Mouse (Mus musculus) kidney, embryonic 14.5 days (tissue): ENCODE results near the gene Fto. TPM values are rescaled to one million over a fixed set of nuclear protein-coding genes. Genes with fewer than 3 reads are reported as not detected.
A peak's percentile ranks its signal among the peaks of the same experiment; 100 is the strongest.

Experiments used
- ATAC-seq: fragments of 200-750 bp; cut with Nextera tagmentation; 2 replicates; pipeline ENCODE4 v1.8.0; 2017; ENCODE audit warnings: moderate number of reproducible peaks, mild to moderate bottlenecking, moderate TSS enrichment, moderate library complexity; ENCODE audit not compliant: low FRiP score, low TSS enrichment
- H3K27ac ChIP-seq: fragments of 300-500 bp; sonication (generic); 2 replicates; pipeline ENCODE4 v1.5.1; 2014; ENCODE audit warnings: low read depth, mild to moderate bottlenecking, low read length, moderate library complexity, mixed read lengths
- H3K27me3 ChIP-seq: fragments of 300-500 bp; sonication (generic); 2 replicates; pipeline ENCODE4 v1.6.1; 2014; ENCODE audit warnings: mild to moderate bottlenecking, low read length; ENCODE audit not compliant: control insufficient read depth, insufficient read depth
- H3K36me3 ChIP-seq: fragments of 300-500 bp; sonication (generic); 2 replicates; pipeline ENCODE4 v1.6.1; 2014; ENCODE audit warnings: low read length, mixed read lengths; ENCODE audit not compliant: control insufficient read depth, insufficient read depth
- H3K4me1 ChIP-seq: fragments of 300-500 bp; sonication (generic); 2 replicates; pipeline ENCODE4 v1.6.1; 2014; ENCODE audit warnings: low read length, mixed read lengths; ENCODE audit not compliant: control insufficient read depth, insufficient read depth
- H3K4me2 ChIP-seq: fragments of 300-500 bp; sonication (generic); replicated peaks from 2 replicates; pipeline ENCODE4 v1.6.1; 2014; ENCODE audit warnings: low read depth, mild to moderate bottlenecking, low read length
- H3K4me3 ChIP-seq: fragments of 300-500 bp; sonication (generic); 2 replicates; pipeline ENCODE4 v1.5.1; 2014; ENCODE audit warnings: mild to moderate bottlenecking, low read length
- H3K9ac ChIP-seq: fragments of 300-500 bp; sonication (generic); 2 replicates; pipeline ENCODE4 v1.6.1; 2014; ENCODE audit warnings: low read depth, mild to moderate bottlenecking, low read length, moderate library complexity
- H3K9me3 ChIP-seq: fragments of 300-500 bp; sonication (generic); 2 replicates; pipeline ENCODE4 v1.6.1; 2016; ENCODE audit warnings: low read length; ENCODE audit not compliant: control insufficient read depth
- WGBS: fragments of 180-500 bp; shearing (Covaris S2); extraction: QIAGEN DNeasy Blood & Tissue Kit; methylation state at CpG from one replicate; pipeline ENCODE4 v1.1.7; 2014; 5-methylcytosine and 5-hydroxymethylcytosine counted together
- polyA plus RNA-seq: library from polyadenylated mRNA; unstranded; fragments of >200 nt; fragmentation: Nextera tagmentation; extraction: Ambion mirVana; gene quantifications from 2 replicates; pipeline ENCODE4 v1.2.1, GENCODE M21; 2014

Gene Fto
- polyA plus RNA-seq, 1 experiment from 2014 or later, result 94.3 TPM

DNA sequence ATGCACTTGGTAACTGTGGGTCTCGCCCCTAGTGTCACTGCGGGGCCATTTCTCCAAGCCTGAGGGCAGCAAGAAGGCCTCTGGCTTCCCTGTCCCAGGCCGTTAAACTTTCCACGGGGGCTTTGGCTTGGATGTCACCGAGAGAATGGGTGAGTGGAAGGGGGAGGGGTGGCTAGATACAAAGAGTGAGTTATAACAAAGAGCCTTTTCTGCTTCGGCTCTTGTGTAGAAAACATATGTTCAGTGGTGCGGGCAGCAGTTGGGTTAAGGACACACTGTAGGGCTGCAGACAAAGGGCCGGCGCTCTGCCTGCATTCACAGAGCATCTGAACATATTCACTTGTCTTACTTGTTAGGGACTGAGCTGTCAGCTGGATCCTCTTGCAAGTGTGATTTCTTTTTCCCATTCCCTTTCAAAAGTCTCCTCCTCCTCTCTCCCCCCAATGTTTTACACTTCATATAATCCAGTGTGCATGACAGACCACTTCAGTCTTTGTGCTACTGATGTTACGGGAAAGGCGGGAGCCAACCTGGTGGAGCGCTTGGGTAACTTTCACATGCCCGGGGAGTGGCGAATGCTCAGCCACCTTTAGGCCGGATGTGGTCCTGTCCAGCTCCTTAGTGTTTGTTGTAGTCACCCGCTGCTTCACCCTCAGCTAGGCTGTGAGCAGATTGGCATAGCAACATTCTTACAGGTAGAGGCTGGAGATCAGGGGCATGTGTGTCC is 201.6 kb downstream of the Fto start:
- 37% methylated on average over 16 of the region's 16 CpGs for WGBS
- H3K27me3 ChIP-seq, result no peaks in the 10 kb centered on the region

DNA sequence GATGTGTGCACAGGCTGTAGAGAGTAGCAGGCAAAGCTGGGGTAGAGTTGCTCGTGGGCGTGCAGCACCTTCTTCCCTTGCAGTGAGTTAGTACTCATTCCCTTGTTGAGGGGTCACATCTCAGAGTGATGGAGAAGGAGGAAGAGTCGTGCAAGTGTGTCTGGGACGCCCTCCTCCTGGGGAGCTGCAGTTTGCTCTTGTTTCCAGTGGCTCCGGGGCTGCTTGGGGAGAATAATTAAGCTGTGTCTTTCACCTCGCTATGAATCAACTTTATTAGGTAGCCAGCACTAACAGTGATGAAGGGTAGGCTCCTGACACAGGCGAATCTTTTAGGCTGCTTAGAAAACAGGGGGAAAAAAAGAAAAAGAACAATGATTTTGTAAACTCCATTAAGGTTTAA is 203.1 kb downstream of the Fto start:
- no peak overlapping the region for H3K4me2 ChIP-seq
- H3K4me1 ChIP-seq, result peaks cover 41% of the 10 kb centered on the region
- H3K9ac ChIP-seq, result no peak overlapping the region
- no peak overlapping the region for H3K4me3 ChIP-seq
- peak overlapping the region; percentile 12; the same call in 1 of the 2 replicates for H3K27ac ChIP-seq
- no peaks in the 10 kb centered on the region for H3K27me3 ChIP-seq
- no peaks in the 10 kb centered on the region for H3K36me3 ChIP-seq
- no peaks in the 10 kb centered on the region for H3K9me3 ChIP-seq
- WGBS, result 10% methylated on average over 7 of the region's 7 CpGs
- peak; percentile 57; the same call in 1 of the 2 replicates for ATAC-seq

More for the DNA sequence above, 201.6 kb downstream of the Fto start:
- Histone ChIP-seq H3K9me3 (no peaks in the 10 kb centered on the region), H3K4me2 (no peak overlapping the region), H3K27ac (no peak overlapping the region; the same call in 1 of the 2 replicates), H3K4me1 (peaks cover 46% of the 10 kb centered on the region), H3K9ac (no peak overlapping the region), H3K36me3 (no peaks in the 10 kb centered on the region), H3K4me3 (no peak overlapping the region)
- ATAC-seq, result 0 out of 2 replicates have a peak, but pooled peaks have one; percentile 33

DNA sequence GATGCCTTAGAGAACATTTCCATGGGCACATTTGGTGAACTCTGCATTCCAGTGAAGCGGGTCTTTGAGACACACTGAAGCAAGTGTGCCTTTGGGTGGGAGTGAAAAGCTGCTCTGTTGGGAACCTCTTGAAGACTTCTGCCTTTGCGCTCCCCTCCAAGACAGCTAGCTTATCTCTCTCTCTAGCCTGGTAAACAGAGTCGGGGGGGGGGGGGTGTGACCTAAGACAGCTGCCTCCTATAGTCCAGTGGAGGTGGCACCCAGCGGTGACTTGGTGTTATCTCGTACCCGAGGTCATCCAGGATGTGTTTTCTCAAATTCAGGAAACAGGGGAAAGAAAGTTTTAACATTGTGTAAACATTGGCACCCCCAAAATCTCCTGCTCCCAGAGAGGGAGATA is 204.8 kb downstream of the Fto start:
- Histone ChIP-seq H3K9ac (no peak overlapping the region), H3K4me3 (no peak overlapping the region), H3K27ac (no peak overlapping the region), H3K27me3 (peaks cover 3% of the 10 kb centered on the region; the same call in 1 of the 2 replicates), H3K36me3 (no peaks in the 10 kb centered on the region), H3K9me3 (no peaks in the 10 kb centered on the region), H3K4me1 (peaks cover 51% of the 10 kb centered on the region), H3K4me2 (no peak overlapping the region)
- 25% methylated on average over 6 of the region's 6 CpGs for WGBS
- no peak for ATAC-seq

DNA sequence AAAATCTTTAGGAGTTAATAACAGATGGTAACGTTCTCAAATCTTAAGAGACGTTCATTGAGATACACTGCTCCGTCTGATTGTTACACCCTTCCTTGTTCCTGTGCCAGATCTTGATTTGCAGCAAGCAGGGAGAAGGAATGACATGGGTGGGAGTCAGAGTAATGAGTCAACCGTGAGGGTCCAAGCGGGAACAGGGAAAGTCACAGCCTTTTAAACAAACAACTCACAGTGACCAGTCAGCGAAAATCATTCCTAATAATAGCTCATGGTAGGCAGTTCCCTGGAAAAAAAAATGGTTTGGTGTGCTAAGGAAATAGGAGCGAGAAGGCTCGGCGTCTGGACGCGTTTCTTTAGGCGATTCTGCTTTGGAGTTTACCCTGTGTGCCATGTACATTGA is 208.9 kb downstream of the Fto start:
- no peak overlapping the region for H3K4me3 ChIP-seq
- no peak for ATAC-seq
- H3K4me1 ChIP-seq, result peaks cover 50% of the 10 kb centered on the region

DNA sequence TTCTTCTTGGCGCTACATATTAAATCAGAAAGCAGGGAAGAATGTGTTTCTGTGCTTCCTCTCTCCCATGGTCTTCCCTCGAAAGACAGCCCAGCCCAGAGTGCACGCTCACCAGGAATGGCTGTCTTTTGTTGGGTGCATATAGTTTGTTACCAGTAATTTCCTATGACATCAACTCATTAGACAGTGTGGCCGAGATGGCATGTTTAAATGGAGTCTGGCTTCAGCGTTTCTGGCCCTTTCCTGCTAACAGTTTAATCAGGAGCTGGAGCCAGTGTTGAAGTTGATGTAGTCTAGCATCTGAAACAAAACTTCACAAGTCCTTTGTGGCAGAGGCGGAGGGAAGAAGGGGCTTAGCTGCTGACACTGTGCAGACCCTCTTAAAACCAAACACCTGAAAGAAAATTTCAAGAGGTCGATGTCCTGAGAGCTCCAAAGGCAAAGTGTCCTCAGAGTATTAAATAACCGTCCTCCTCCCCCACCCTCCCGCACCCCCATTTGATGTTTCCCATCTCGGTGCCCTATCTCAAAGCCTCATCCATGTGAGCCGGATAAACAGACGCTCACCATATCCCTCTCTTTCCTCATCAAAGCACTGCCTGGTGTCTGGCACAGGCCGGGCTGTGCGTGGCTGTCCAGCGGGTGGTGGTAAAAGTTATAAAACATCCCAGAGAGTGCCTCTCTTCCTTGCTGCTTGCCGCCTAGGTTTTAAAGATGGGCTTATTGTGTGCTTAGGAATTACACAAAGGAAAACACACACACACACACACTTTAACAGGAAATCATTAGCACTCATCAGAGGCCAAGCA is 210.9 kb downstream of the Fto start:
- H3K27me3 ChIP-seq, result peaks cover 7% of the 10 kb centered on the region
- H3K4me3 ChIP-seq, result no peak overlapping the region
- no peak for ATAC-seq
- no peak overlapping the region for H3K4me2 ChIP-seq
- 40% methylated on average over 16 of the region's 16 CpGs for WGBS
- H3K4me1 ChIP-seq, result peaks cover 35% of the 10 kb centered on the region
- H3K9me3 ChIP-seq, result no peaks in the 10 kb centered on the region
- H3K9ac ChIP-seq, result no peak overlapping the region
- no peaks in the 10 kb centered on the region for H3K36me3 ChIP-seq
- no peak overlapping the region for H3K27ac ChIP-seq

More for the DNA sequence above, 208.9 kb downstream of the Fto start:
- 37% methylated on average over 12 of the region's 12 CpGs for WGBS
- H3K36me3 ChIP-seq, result no peaks in the 10 kb centered on the region
- H3K27ac ChIP-seq, result no peak overlapping the region
- H3K9me3 ChIP-seq, result no peaks in the 10 kb centered on the region
- H3K27me3 ChIP-seq, result peaks cover 3% of the 10 kb centered on the region; the same call in 1 of the 2 replicates
- no peak overlapping the region for H3K4me2 ChIP-seq
- H3K9ac ChIP-seq, result no peak overlapping the region

DNA sequence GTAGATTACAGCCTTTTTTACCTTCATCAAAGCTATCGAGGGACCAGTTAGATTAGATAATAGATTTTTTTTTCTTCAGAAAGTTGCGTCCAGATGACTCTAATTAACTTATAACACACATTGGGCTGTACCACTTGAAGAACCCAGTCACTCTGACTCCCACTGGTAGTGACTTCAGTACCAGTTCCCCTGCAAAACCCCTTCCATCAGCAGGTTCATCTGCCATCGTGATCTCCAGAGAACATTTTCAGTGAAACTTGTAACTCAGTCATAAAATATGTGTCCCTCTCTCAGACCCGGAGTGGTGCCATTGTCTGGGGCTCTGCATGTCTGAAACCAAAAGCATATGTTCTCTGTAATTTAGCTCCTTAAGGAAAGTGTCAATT is 211.5 kb downstream of the Fto start:
- Histone ChIP-seq H3K9ac (no peak overlapping the region), H3K27ac (no peak overlapping the region), H3K4me3 (no peak overlapping the region), H3K4me2 (no peak overlapping the region), H3K9me3 (no peaks in the 10 kb centered on the region), H3K4me1 (peaks cover 35% of the 10 kb centered on the region), H3K27me3 (peaks cover 7% of the 10 kb centered on the region), H3K36me3 (no peaks in the 10 kb centered on the region)
- 21% methylated on average over 4 of the region's 4 CpGs for WGBS
- ATAC-seq, result no peak

DNA sequence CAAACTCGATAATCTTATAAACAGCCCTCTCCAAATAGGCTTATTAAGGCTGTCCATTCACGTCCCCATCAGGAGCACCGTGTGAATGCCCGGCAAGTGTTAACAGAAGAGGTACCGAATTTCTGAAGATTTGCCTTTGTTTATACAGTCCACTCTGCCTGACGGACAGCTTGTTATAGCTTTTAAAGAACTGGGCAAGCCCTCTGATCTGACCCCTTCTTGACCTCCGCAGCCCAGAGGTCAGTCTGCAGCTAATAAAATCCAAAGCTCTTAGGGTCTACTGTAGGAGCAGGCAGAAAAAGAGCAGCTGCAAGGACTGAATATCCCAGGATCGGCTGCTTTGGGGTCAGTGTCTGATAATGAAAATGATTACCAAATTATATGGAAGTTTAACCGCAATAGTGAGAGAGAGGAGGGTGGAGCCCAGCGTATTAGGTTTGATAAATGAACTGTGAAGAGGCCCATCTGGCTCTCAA is 212.1 kb downstream of the Fto start:
- ATAC-seq, result no peak
- peaks cover 7% of the 10 kb centered on the region for H3K27me3 ChIP-seq

DNA sequence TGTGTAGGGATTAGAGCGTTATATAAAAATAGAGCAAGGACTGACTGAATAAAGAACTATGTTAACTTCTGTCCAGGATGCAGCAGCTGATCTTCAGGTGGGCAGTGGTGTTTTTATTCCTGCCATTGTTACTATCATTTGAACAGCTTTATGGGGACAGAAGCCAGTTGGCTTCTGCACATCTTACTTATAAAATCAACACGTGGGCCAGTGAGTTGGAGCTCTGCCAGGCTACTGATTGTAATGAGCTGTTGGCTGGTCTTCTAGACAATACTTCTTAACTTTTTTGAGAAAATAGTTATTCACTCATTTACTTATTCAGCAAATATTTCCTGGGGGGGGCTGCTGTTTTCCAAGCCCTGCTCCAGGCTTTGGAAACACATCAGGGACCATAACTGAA is 215.6 kb downstream of the Fto start:
- H3K36me3 ChIP-seq, result no peaks in the 10 kb centered on the region
- H3K9ac ChIP-seq, result no peak overlapping the region
- 49% methylated on average over 2 of the region's 2 CpGs for WGBS
- H3K4me1 ChIP-seq, result peaks cover 28% of the 10 kb centered on the region
- H3K9me3 ChIP-seq, result no peaks in the 10 kb centered on the region
- H3K4me3 ChIP-seq, result no peak overlapping the region
- no peak overlapping the region for H3K4me2 ChIP-seq
- no peak for ATAC-seq
- H3K27me3 ChIP-seq, result peaks cover 4% of the 10 kb centered on the region; the same call in 1 of the 2 replicates
- H3K27ac ChIP-seq, result no peak overlapping the region

More for the DNA sequence above, 212.1 kb downstream of the Fto start:
- no peak overlapping the region for H3K4me3 ChIP-seq
- no peak overlapping the region for H3K9ac ChIP-seq
- H3K27ac ChIP-seq, result no peak overlapping the region
- H3K4me2 ChIP-seq, result no peak overlapping the region
- 7% methylated on average over 10 of the region's 10 CpGs for WGBS
- no peaks in the 10 kb centered on the region for H3K36me3 ChIP-seq
- H3K4me1 ChIP-seq, result peaks cover 35% of the 10 kb centered on the region
- H3K9me3 ChIP-seq, result no peaks in the 10 kb centered on the region

DNA sequence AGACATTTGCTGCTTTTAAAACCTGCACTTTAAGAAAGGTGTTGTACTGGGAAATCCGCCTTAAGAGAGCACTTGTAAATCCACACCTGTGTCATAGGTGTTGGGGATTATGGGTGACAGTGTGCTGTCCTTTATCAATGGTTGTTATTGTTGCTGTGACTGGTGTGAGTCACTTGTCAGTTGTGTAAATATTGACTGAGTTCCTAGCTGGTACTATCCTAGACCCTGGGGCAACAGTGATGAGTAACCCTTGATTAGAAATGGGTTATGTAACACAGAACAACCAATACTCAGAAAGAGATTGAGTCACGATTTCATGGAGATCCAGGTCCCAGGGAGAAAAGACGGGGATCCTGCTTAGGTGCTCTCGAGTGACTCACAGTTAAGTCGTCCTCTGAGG is 216.4 kb downstream of the Fto start:
- no peak overlapping the region for H3K4me3 ChIP-seq
- peaks cover 24% of the 10 kb centered on the region for H3K4me1 ChIP-seq
- no peak overlapping the region for H3K9ac ChIP-seq
- no peak for ATAC-seq
- H3K27me3 ChIP-seq, result peaks cover 4% of the 10 kb centered on the region; the same call in 1 of the 2 replicates
- H3K36me3 ChIP-seq, result no peaks in the 10 kb centered on the region
- no peaks in the 10 kb centered on the region for H3K9me3 ChIP-seq
- H3K4me2 ChIP-seq, result no peak overlapping the region
- 94% methylated on average over 5 of the region's 5 CpGs for WGBS
- no peak overlapping the region for H3K27ac ChIP-seq
